Mouse (Mus musculus) intestine, postnatal 0 days (tissue): Measurements from ENCODE around the gene Snhg11. TPM values are rescaled to one million over a fixed set of nuclear protein-coding genes. Genes with fewer than 3 reads are reported as not detected.

Experiments
- ATAC-seq: fragments of 200-750 bp; cut with Nextera tagmentation; 2 replicates; pipeline ENCODE4 v1.8.0; 2017; ENCODE audit warnings: mild to moderate bottlenecking, moderate TSS enrichment, moderate library complexity
- H3K27ac ChIP-seq: fragments of 300-500 bp; sonication (generic); 2 replicates; pipeline ENCODE4 v1.5.1; 2014; ENCODE audit warnings: mild to moderate bottlenecking, low read depth, low read length, moderate library complexity
- H3K27me3 ChIP-seq: fragments of 300-500 bp; sonication (generic); replicated peaks from 2 replicates; pipeline ENCODE4 v1.6.1; 2014; ENCODE audit warnings: low read length, mixed read lengths; ENCODE audit not compliant: control insufficient read depth, insufficient read depth
- H3K36me3 ChIP-seq: fragments of 300-500 bp; sonication (generic); 2 replicates; pipeline ENCODE4 v1.6.1; 2014; ENCODE audit warnings: mild to moderate bottlenecking, moderate library complexity; ENCODE audit not compliant: control insufficient read depth, insufficient read depth
- H3K4me1 ChIP-seq: fragments of 300-500 bp; sonication (generic); replicated peaks from 2 replicates; pipeline ENCODE4 v1.6.1; 2014; ENCODE audit warnings: antibody characterized with exemption, low read length, mixed read lengths; ENCODE audit not compliant: control insufficient read depth, insufficient read depth
- H3K4me2 ChIP-seq: fragments of 300-500 bp; sonication (generic); replicated peaks from 2 replicates; pipeline ENCODE4 v1.6.1; 2014; ENCODE audit warnings: low read depth, mild to moderate bottlenecking, moderate library complexity
- H3K4me3 ChIP-seq: fragments of 300-500 bp; sonication (generic); 2 replicates; pipeline ENCODE4 v1.5.1; 2014; ENCODE audit warnings: low read depth, low read length
- H3K9ac ChIP-seq: fragments of 300-500 bp; sonication (generic); 2 replicates; pipeline ENCODE4 v1.6.1; 2014; ENCODE audit warnings: mild to moderate bottlenecking, low read depth, low read length
- H3K9me3 ChIP-seq: fragments of 300-500 bp; sonication (generic); 2 replicates; pipeline ENCODE4 v1.6.1; 2016; ENCODE audit warnings: mixed run types; ENCODE audit not compliant: control insufficient read depth
- CTCF ChIP-seq: sonication (generic); IDR thresholded peaks from 2 replicates; pipeline ENCODE4 v1.5.1; 2016; ENCODE audit warnings: low read depth, mild to moderate bottlenecking, control low read depth, antibody characterized with exemption, moderate library complexity
- WGBS: fragments of 180-500 bp; shearing (Covaris S2); extraction: QIAGEN DNeasy Blood & Tissue Kit; methylation state at CpG from one replicate; pipeline ENCODE4 v1.1.7; 2014; 5-methylcytosine and 5-hydroxymethylcytosine counted together
- polyA plus RNA-seq: library from polyadenylated mRNA; unstranded; fragments of >200 nt; fragmentation: Nextera tagmentation; extraction: Ambion mirVana; gene quantifications from 2 replicates; pipeline ENCODE4 v1.2.1, GENCODE M21; 2015

The Snhg11 gene
- polyA plus RNA-seq, 1 experiment from 2014 or later, result 1.9 TPM

GRCm38 (mm10) chr2:158359757-158360620 is 15.4 kb upstream of the Snhg11 start:
- no peak for TF ChIP-seq CTCF
- Histone ChIP-seq H3K27me3 (no peaks in the 10 kb centered on the region), H3K36me3 (peaks cover 43% of the 10 kb centered on the region), H3K27ac (no peak overlapping the region; the same call in 1 of the 2 replicates), H3K9ac (peak overlapping the region; percentile 69), H3K4me3 (peak overlapping the region; percentile 52), H3K9me3 (no peaks in the 10 kb centered on the region), H3K4me2 (peak overlapping the region; percentile 80), H3K4me1 (no peaks in the 10 kb centered on the region)
- no peak for ATAC-seq
- WGBS, result 37% methylated on average over 12 of the region's 12 CpGs

- Histone ChIP-seq H3K4me1 (no peaks in the 10 kb centered on the region), H3K9me3 (no peaks in the 10 kb centered on the region), H3K27ac (peak overlapping the region; percentile 57), H3K9ac (peak overlapping the region; percentile 69), H3K27me3 (no peaks in the 10 kb centered on the region), H3K4me3 (peak overlapping the region; percentile 52), H3K4me2 (peak overlapping the region; percentile 80), H3K36me3 (peaks cover 33% of the 10 kb centered on the region)
- peak; percentile 88 for TF ChIP-seq CTCF
- under 1% methylated on average over 41 of the region's 41 CpGs for WGBS
- ATAC-seq, result peak; percentile 82
Measured at GRCm38 (mm10) chr2:158360873-158361677, 14.4 kb upstream of the Snhg11 start.

GRCm38 (mm10) chr2:158361678-158362320 is 13.6 kb upstream of the Snhg11 start:
- Histone ChIP-seq H3K4me3 (peak overlapping the region; percentile 52; the same call in 1 of the 2 replicates), H3K4me1 (no peaks in the 10 kb centered on the region), H3K4me2 (peak overlapping the region; percentile 80), H3K27ac (no peak overlapping the region), H3K27me3 (no peaks in the 10 kb centered on the region), H3K9me3 (no peaks in the 10 kb centered on the region), H3K9ac (no peak overlapping the region), H3K36me3 (peaks cover 25% of the 10 kb centered on the region)
- no peak for ATAC-seq
- peak; percentile 54 for TF ChIP-seq CTCF
- 35% methylated on average over 8 of the region's 8 CpGs for WGBS

- Histone ChIP-seq H3K4me3 (no peak overlapping the region), H3K27me3 (no peaks in the 10 kb centered on the region), H3K4me2 (no peak overlapping the region), H3K36me3 (peaks cover 2% of the 10 kb centered on the region; the same call in 1 of the 2 replicates), H3K9me3 (no peaks in the 10 kb centered on the region), H3K27ac (no peak overlapping the region), H3K9ac (no peak overlapping the region), H3K4me1 (no peaks in the 10 kb centered on the region)
- ATAC-seq, result no peak
- TF ChIP-seq CTCF, result no peak
- WGBS, result 55% methylated on average over 4 of the region's 4 CpGs
Measured at GRCm38 (mm10) chr2:158364175-158364574, 11.3 kb upstream of the Snhg11 start.

- H3K9ac ChIP-seq, result no peak overlapping the region
- no peak for TF ChIP-seq CTCF
- ATAC-seq, result no peak
- no peaks in the 10 kb centered on the region for H3K36me3 ChIP-seq
- no peaks in the 10 kb centered on the region for H3K4me1 ChIP-seq
- no peak overlapping the region for H3K4me3 ChIP-seq
- H3K4me2 ChIP-seq, result no peak overlapping the region
- WGBS, result 77% methylated on average over 12 of the region's 12 CpGs
- H3K27me3 ChIP-seq, result no peaks in the 10 kb centered on the region
- no peaks in the 10 kb centered on the region for H3K9me3 ChIP-seq
- H3K27ac ChIP-seq, result no peak overlapping the region
Measured at GRCm38 (mm10) chr2:158365099-158365850, 10.2 kb upstream of the Snhg11 start.
